Mouse (Mus musculus) brain, embryonic 14.5 days (tissue): ENCODE results near the gene Ostm1. TPM values are rescaled to one million over a fixed set of nuclear protein-coding genes. Genes with fewer than 3 reads are reported as not detected.
A peak's percentile ranks its signal among the peaks of the same experiment; 100 is the strongest.

ENCODE experiments used
- DNase-seq: peaks from one replicate; pipeline ENCODE4 v3.0.0-alpha.2; 2011; ENCODE audit warnings: low read depth
- CTCF ChIP-seq: fragments of 200-500 bp; IDR thresholded peaks from 2 replicates; pipeline ENCODE4 v1.5.1; 2012; ENCODE audit warnings: inconsistent platforms, mild to moderate bottlenecking, moderate library complexity, borderline replicate concordance; ENCODE audit not compliant: insufficient read depth, insufficient read length; ENCODE audit errors: extremely low read depth
- POLR2A ChIP-seq: fragments of 200-500 bp; IDR thresholded peaks from 2 replicates; pipeline ENCODE4 v1.6.1; 2012; ENCODE audit warnings: mild to moderate bottlenecking, inconsistent platforms, borderline replicate concordance; ENCODE audit not compliant: poor library complexity, insufficient read depth, insufficient read length, severe bottlenecking; ENCODE audit errors: extremely low read depth
- polyA plus RNA-seq: library from polyadenylated mRNA; depleted of rRNA; stranded (reverse); fragments of >200 nt; gene quantifications from 2 replicates; pipeline ENCODE4 v1.2.3, GENCODE M21; 2012

Gene Ostm1
- polyA plus RNA-seq, 1 experiment = 29.2 TPM

GRCm38 (mm10) chr10:42669970-42670369 lies 86.3 kb downstream of the Ostm1 start:
- TF ChIP-seq CTCF (no peak), POLR2A (no peak)
- DNase-seq = no peak

GRCm38 (mm10) chr10:42672798-42673197 lies 89.2 kb downstream of the Ostm1 start:
- DNase-seq = no peak
- TF ChIP-seq POLR2A = no peak
- TF ChIP-seq CTCF = no peak

DNA sequence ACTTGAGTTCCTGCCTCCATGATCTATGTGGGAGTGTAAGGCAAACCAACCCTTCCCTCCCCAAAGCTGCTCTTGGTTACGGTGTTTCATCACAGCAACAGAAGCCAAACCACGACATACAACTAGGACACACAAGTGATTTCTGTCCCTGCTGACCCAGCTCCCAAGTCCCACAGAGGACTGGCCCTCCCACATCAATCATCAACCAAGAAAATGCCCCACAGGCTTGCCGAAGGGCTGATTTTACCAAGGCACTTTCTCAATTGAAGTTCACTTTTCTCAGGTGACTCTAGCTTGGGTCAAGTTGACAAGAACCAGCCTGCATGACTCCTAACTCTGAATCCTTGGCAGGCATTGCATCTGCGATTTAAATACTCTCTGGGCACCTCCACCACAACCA lies 91.9 kb downstream of the Ostm1 start:
- TF ChIP-seq POLR2A (no peak), CTCF (no peak)
- DNase-seq = no peak

DNA sequence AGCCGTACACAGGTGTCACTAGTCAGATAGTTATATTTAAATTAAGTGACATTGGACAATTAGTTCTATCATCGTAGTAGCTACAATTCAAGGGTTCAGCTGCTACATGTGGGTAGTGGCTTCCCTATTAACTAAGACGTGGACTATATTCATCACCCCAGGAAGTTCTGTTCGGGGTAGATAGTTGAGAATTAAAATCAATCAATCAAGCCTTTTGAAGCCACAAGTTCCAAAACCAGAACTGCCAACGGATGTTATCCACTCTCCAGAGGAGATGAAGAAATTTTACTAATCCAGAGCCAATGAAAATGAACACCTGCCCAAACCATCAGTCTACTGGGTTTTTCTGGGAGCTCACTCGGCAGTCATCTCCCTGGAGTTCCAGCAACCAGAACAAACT lies 94.7 kb downstream of the Ostm1 start:
- DNase-seq = no peak
- no peak for TF ChIP-seq CTCF
- TF ChIP-seq POLR2A = no peak

DNA sequence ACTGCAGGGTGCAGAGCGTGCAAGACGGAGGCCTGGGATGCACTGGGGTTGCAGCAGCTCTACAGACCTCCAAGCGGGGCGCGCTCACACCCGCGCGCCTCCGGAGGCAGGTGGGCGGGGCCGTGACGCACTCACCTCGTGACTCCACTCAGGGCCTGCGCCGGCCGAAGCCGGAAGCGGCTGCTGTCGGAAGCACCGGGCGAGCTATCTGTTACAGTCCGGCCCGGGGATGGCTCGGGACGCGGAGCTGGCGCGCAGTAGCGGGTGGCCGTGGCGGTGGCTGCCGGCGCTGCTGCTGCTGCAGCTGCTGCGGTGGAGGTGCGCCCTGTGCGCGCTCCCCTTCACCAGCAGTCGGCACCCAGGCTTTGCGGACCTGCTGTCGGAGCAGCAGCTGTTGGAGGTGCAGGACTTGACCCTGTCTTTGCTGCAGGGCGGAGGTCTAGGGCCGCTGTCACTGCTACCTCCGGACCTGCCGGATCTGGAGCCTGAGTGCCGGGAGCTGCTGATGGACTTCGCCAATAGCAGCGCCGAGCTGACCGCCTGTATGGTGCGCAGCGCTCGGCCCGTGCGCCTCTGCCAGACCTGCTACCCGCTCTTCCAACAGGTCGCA lies 95.2 kb downstream of the Ostm1 start:
- peak; percentile 97 for DNase-seq
- TF ChIP-seq POLR2A = peak; percentile 75
- no peak for TF ChIP-seq CTCF

DNA sequence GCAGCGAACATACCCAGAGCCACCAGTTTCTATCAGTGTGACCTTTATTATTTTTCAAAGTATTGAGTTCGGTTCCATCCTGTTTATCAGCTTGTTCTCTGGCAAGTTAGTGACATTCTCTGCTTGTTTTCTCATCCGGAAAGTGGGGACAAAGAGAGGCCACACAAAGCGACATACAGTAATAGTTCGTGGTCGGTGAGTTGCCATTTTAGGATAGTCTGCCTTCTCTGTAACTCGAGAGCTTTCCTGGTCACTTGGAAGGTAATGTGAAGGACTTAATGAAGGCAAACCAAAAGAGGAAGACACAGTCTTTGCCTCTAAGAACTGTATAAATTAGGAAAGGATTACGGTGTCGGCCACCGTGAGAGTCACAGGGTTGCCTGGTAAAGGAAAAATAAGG lies 96.0 kb downstream of the Ostm1 start:
- no peak for TF ChIP-seq POLR2A
- TF ChIP-seq CTCF = no peak
- DNase-seq = peak; percentile 18

GRCm38 (mm10) chr10:42680582-42681001 lies 97.0 kb downstream of the Ostm1 start:
- TF ChIP-seq CTCF (no peak), POLR2A (no peak)
- no peak for DNase-seq

GRCm38 (mm10) chr10:42682421-42682820 lies 98.8 kb downstream of the Ostm1 start:
- no peak for TF ChIP-seq CTCF
- DNase-seq = no peak

- TF ChIP-seq CTCF = no peak
- TF ChIP-seq POLR2A = no peak
- DNase-seq = no peak
These were observed 104.3 kb downstream of the Ostm1 start for GRCm38 (mm10) chr10:42687873-42688272.

- TF ChIP-seq POLR2A (no peak), CTCF (no peak)
- DNase-seq = no peak
These were observed 106.1 kb downstream of the Ostm1 start for GRCm38 (mm10) chr10:42689694-42690093.

- peak; percentile 71 for DNase-seq
- TF ChIP-seq CTCF (no peak), POLR2A (no peak)
These were observed 106.8 kb downstream of the Ostm1 start for GRCm38 (mm10) chr10:42690233-42691028.

- TF ChIP-seq CTCF (no peak), POLR2A (no peak)
- peak; percentile 63 for DNase-seq
These were observed 107.4 kb downstream of the Ostm1 start for GRCm38 (mm10) chr10:42691051-42691450.
